Mouse (Mus musculus) adrenal gland, adult 8-10 months (tissue): ENCODE results near the gene Lrmda. TPM values are rescaled to one million over a fixed set of nuclear protein-coding genes. Genes with fewer than 3 reads are reported as not detected.

Experiments
- DNase-seq: peaks from one replicate; pipeline ENCODE4 v3.0.0; 2022
- total RNA-seq, 4 experiments: library from RNA; stranded (reverse); gene quantifications; 2 replicates each; pipeline ENCODE4 v1.2.4; 2022

The Lrmda gene
- total RNA-seq, 4 experiments from 2014 or later, result 3.4 to 8.5 (median 5.7) TPM

DNA sequence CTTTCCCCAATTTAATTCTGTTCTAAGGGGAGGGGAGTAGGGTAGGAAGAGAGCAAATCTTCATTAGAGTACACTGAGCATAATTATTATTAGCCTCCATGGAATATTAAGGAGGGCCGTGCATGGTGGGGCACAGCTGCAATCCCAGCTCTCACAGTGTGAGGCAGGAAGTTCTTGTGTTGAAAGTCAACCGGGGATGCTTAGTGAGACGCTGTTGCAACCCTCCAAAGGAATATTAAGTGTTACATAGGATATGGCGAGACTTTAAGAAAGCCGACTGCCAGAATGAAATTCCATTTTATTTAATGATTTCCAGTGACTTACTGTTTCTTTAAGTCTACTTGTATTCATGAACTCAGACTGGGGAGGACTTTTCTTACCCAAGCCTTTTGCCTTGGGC is 23.9 kb downstream of the Lrmda start:
- no peak for DNase-seq

- no peak for DNase-seq
Measured at GRCm38 (mm10) chr14:22046262-22046856, 26.8 kb downstream of the Lrmda start.

DNA sequence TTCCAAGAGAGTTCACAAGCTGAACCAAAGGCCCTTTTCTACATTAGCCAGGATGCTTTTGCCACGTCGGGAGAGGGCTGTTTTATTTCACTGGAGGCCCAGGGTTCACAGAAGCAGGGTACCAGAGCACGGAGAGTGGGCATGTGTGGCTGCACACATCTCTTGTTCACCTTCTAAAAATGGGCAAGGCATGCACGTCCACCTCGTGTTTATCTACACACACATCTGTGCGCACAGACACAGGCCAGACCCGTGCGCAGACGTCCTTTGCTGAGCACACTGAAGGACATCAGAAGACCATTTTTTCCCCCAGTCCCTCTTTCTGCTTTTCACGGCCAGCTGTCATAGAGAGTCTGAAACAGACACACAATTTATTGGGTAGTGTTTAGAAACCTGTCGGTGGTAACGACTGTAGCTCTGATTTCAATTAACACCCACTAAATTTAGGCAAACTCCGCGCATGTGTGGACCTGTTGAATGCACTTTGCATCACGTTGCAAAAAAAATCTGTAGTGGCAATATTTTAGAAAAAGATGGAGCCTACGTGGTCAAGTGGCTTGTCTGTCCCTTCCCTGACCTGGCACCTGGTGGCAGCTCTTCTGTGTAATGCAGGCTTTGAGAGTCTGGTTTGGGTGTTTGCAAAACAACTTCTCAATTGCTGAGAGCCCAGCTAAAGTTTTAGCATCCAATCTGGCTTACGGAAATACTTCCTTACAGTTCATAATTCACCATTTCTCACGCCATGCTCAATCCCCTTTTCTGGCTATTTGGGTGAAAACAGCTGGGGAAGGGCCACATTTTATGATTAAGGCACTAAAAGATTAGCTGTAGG is 28.8 kb downstream of the Lrmda start:
- no peak for DNase-seq

GRCm38 (mm10) chr14:22048900-22049199 is 29.3 kb downstream of the Lrmda start:
- DNase-seq, result no peak

DNA sequence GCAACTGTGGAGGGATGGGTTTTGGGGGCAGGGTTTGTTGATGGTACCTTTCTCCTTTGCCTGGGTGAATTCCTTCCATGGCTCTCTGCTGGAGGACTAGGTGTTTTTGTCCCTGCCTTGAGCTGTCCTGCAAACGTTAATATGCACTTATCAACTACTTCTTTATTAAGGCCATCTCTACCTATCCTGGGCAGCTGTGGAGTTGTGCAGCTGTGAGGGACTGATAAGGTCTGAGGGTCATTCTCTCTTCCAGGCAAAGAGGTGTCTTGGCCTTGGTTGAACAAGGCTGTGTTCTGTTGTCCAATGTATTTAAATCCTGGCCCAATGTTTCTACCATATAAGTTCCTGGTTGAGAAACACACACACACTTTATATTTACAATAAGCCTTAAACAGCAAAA is 29.8 kb downstream of the Lrmda start:
- DNase-seq, result no peak

- no peak for DNase-seq
Measured at GRCm38 (mm10) chr14:22051941-22052664, 32.6 kb downstream of the Lrmda start.

DNA sequence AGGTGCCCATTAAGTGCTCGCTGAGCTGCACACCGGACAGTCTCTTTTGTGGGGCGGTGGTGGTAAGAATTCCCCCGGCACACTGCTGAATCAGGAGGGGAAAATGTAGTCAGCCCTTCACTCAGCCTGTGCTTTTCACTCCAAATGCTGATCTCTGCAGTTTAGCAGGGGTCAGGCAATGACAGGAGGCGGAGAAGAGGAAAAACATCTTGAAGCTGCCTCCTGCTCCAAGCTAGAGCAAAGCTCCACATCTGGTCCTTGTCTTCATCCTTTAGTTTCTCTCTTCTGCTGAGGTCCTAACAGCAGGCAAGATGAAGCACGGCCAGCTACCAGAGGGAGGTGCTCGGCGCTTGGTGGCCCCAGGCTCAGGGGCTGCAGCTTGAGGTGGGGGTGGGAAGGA is 36.1 kb downstream of the Lrmda start:
- no peak for DNase-seq

DNA sequence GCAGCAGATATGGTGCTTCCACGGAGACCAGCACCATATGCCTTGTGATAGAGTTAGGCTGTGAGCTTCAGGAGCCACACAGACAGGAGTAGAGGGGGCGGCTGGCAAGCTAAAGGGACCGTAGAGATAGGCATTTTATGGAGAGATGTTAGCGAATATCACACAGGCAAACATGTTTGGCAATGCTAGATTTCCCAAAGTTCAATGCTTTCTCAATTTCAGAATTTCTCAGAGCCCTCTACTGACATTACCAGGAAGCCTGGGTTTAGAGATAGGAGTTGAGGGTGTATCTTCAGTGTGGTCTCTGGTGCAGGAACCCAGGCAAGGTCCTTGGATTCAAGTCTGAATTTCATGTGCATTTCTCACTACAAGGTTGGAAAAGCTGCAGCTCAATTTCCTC is 36.7 kb downstream of the Lrmda start:
- no peak for DNase-seq

- DNase-seq, result no peak
Measured at GRCm38 (mm10) chr14:22058729-22059128, 39.2 kb downstream of the Lrmda start.

DNA sequence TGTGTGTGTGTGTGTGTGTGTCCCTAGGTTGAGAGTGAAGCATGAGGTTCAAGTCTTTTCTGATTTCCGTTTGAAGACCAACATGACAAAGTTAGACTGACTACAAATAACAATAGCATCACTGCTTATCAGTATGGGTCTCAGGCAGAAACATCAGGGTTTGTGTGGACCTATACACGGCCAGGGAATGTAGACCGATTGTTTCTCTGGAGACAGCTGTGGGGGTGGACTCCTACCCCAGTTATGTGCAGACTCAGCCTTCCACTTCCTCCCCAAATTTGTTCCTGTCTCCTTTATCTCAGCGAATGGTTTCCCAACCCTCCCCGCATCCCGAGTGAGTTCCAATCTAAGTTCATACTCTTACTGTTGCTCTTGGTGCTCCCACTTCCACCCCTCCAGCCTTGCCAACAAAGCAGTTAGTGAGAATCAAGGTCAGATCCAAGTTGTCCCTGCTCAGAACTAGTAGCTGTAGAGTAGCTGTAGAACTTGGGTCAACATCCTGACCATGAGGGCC is 39.9 kb downstream of the Lrmda start:
- no peak for DNase-seq

DNA sequence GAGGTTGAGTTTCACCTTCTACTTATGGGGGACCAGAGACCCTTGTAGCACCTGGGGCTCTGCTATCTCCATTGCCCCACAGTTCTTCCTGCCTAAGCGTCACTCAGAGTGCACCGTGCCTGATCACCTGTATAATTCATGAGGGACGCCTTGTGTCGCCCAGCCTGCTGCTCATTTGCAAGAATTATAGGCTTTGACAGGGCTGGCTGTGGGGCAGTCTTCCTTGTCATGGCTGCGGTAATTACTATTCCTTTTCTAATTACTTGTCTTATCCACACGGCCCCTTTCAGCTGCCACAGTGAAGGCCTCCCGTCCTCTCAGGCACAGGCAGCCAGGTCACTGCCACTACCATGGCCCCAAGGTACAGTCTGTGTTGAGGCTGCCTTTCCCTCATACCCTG is 41.3 kb downstream of the Lrmda start:
- DNase-seq, result no peak

DNA sequence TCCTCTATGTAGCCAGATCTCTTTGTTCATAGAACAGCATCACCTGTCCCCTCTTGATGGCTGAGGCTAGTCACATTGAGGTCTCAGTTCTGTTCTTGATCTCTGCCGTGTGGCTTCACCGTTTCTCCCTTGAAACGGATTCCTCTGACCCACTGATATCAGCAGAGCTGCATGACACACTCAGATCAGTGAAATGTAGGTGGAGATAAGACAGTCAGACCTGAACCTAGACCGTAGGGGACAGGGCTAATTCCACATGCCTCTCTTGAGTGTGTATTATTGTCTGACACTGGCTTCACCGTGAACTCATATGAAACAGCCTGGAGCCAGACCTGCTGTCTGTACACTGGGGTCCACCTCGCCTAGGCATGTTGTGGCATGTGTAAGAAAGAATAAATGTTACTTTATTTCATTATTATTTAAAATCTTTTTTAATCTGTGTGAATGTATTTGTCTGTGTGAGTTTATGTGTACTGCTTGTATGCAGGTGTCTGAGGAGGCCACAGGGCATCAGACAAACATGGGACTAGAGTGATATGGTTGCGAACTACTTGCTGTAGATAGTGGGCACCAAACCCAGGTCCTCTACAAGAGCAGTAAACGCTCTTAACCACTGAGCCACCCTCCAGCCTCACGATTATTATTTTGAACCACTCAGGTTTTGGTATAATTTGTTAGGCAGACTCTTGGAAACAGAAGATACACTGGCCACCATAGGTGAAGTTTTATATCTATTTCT is 42.8 kb downstream of the Lrmda start:
- DNase-seq, result no peak

DNA sequence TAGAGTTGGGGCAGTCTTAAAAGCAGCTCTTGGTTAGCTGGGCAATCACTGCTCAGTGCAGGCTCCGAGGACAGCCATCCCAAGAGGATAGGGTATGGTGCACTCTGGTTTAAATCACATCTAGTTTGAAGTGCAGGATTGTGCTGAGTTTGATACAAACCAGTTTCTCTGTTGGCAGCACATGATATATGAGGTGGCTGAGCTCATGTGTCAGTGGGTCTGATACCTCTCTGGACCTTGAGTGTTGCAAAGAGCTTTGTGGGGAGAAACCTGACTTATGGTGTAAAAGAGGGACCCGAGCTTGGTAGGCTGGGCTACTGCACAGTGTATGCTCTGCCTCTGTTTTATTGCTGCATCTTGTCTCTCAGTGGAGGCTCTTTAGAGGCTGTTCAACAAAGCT is 49.7 kb downstream of the Lrmda start:
- no peak for DNase-seq

GRCm38 (mm10) chr14:22073385-22073784 is 53.9 kb downstream of the Lrmda start:
- DNase-seq, result no peak

- no peak for DNase-seq
Measured at GRCm38 (mm10) chr14:22074229-22074628, 54.7 kb downstream of the Lrmda start.

DNA sequence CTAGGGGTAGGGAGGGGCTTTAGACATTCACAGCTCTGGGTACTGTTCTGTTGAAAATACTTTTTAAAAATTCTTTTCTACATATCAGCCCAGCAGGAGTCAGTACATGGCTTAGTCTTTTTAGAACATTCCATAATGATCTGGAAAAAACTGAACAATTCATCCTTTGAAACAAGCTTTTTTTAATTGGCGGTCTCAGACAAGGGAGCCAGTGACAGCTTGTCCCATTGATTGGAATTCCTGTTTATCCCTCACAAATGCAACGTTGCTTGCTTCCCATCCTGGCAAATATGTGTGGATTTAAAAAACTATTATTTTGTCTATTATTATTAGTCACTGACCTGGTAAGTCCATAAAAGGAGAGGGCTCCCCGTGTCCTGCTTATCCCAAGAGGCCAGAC is 64.4 kb downstream of the Lrmda start:
- DNase-seq, result no peak

- no peak for DNase-seq
Measured at GRCm38 (mm10) chr14:22085411-22085810, 65.9 kb downstream of the Lrmda start.

DNA sequence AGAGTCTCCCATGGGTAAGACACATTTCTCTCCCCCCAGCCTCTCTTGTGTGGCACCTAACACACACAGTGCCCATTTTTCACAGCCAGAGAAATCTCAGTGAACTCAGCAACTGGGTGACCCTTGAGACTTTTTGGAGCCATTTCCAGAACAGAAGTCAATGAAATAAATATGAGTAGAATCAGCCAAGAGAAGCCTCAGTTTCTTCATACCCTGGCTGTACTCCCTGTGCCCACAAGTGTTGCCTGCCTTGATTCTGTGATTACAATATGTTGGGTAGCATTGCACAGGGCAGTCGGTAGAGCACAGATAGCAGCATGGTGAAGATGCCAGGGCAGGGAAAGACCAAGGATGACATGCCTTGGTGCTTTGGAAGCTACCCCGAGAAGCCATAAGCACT is 69.1 kb downstream of the Lrmda start:
- DNase-seq, result no peak

DNA sequence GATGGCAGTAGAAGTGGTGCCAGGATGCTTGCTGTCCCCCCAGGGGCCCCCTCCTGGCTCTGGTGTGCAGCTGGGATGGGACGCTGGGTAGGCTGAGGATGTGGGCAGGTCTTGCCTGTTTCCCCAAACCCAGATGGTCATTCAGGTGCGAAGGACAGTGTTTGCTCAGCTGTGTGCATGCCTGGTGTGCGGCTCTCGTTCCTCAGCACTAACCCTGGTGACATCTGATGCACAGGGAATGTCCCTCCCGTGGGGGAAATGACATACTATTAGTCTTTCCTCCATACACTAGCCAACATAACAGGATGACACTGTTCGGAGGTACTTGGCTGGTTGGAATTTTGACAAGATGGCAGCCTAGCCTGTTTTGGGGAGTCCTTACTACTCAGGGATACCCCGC is 69.8 kb downstream of the Lrmda start:
- no peak for DNase-seq

DNA sequence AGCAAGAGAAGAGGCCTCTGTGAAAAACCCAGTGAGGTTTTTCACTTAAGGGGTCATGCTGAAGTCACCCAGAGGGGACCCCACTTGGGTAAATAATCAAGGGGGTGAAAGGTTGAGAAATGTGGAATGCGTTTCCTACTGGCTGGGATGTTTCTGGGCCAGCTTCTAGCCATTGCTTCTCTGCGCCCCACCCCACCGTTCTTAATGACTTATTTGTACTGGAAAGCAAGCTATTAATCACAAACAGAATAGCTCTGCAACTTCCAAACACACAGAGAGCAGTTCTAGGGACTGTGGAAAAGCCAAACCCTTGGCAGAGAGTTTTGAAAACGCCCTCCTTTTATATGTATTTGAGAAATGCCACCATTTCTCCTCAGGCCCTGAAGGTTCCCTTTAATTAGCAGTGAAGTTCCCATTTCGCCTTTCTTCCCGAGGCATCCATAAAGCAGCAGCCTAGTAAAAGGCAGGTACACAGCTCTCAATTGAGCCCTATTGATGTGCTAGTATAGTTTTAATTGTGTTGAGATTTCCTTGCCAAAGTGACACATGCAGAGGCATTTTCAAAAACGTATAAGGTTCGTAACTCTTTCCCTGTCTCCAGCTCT is 70.5 kb downstream of the Lrmda start:
- no peak for DNase-seq

DNA sequence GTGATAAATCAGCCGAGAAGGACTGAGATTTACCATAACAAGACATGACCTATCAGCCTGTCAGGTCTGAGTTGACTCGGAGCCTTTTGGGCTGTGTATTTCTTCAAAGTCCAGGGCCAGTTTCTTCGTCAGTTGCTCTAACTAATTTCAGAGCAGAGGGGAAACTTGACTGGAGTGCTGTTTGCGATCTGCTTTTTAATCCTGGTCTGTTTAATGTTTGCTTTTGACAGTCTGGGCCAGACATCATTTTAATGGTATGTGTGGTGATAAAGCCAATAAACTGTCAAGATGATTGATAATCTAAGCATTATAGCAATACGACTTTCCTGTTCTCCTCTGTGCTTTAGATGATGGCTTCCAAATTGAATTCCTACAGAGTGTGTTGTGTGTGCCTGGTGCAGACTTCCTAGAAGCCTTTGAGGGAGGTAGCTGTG is 71.3 kb downstream of the Lrmda start:
- no peak for DNase-seq

GRCm38 (mm10) chr14:22091306-22091705 is 71.8 kb downstream of the Lrmda start:
- DNase-seq, result no peak
